Mouse (Mus musculus) retina, adult 2 months (tissue): Measurements from ENCODE around the gene Suclg2.

Experiments used
- DNase-seq: peaks from one replicate; pipeline ENCODE4 v3.0.0-alpha.2; 2012; ENCODE audit warnings: low read depth, low spot score

The Suclg2 gene

GRCm38 (mm10) chr6:95718031-95718968 is at the start of gene Suclg2:
Gene Suclg2 (minus strand): TSS chr6:95718800.
- no peak for DNase-seq

- DNase-seq: no peak
Measured at GRCm38 (mm10) chr6:95766566-95766965, 48.0 kb upstream of the Suclg2 start.

GRCm38 (mm10) chr6:95759558-95760172 is 41.1 kb upstream of the Suclg2 start:
- no peak for DNase-seq

- no peak for DNase-seq
Measured at GRCm38 (mm10) chr6:95742378-95742777, 23.8 kb upstream of the Suclg2 start.

GRCm38 (mm10) chr6:95731570-95732367 is 13.2 kb upstream of the Suclg2 start:
- no peak for DNase-seq

GRCm38 (mm10) chr6:95729399-95729798 is 10.8 kb upstream of the Suclg2 start:
- no peak for DNase-seq

GRCm38 (mm10) chr6:95725281-95725680 is 6.7 kb upstream of the Suclg2 start:
- DNase-seq: no peak

GRCm38 (mm10) chr6:95723361-95723760 is 4.8 kb upstream of the Suclg2 start:
- DNase-seq: no peak

GRCm38 (mm10) chr6:95719791-95720190 is 1.2 kb upstream of the Suclg2 start:
- no peak for DNase-seq

- DNase-seq: no peak
Measured at GRCm38 (mm10) chr6:95718969-95719333, 351 bp upstream of the Suclg2 start.

- no peak for DNase-seq
Measured at GRCm38 (mm10) chr6:95717071-95717470, 1.5 kb downstream of the Suclg2 start.

GRCm38 (mm10) chr6:95716476-95716875 is 2.1 kb downstream of the Suclg2 start:
- no peak for DNase-seq

- no peak for DNase-seq
Measured at GRCm38 (mm10) chr6:95713245-95713644, 5.4 kb downstream of the Suclg2 start.

GRCm38 (mm10) chr6:95712081-95712480 is 6.5 kb downstream of the Suclg2 start:
- no peak for DNase-seq

- no peak for DNase-seq
Measured at GRCm38 (mm10) chr6:95711671-95712070, 6.9 kb downstream of the Suclg2 start.

- DNase-seq: no peak
Measured at GRCm38 (mm10) chr6:95710886-95711285, 7.7 kb downstream of the Suclg2 start.

GRCm38 (mm10) chr6:95709531-95709930 is 9.1 kb downstream of the Suclg2 start:
- DNase-seq: no peak

GRCm38 (mm10) chr6:95709106-95709505 is 9.5 kb downstream of the Suclg2 start:
- DNase-seq: no peak

- DNase-seq: no peak
Measured at GRCm38 (mm10) chr6:95704626-95705025, 14.0 kb downstream of the Suclg2 start.

- no peak for DNase-seq
Measured at GRCm38 (mm10) chr6:95702200-95702599, 16.4 kb downstream of the Suclg2 start.

GRCm38 (mm10) chr6:95701786-95702185 is 16.8 kb downstream of the Suclg2 start:
- DNase-seq: no peak

GRCm38 (mm10) chr6:95700981-95701610 is 17.5 kb downstream of the Suclg2 start:
- no peak for DNase-seq
